Mouse (Mus musculus) ES-Bruce4 (cell line): Measurements from ENCODE around the gene Fgfr2.

Experiments
- CTCF ChIP-seq: IDR thresholded peaks from one replicate; pipeline ENCODE4 v1.8.1; 2011; ENCODE audit warnings: low read depth, low read length
- EP300 ChIP-seq: IDR thresholded peaks from 2 replicates; pipeline ENCODE4 v1.6.1; 2011; ENCODE audit warnings: low read depth, low read length; ENCODE audit not compliant: insufficient read depth
- POLR2A ChIP-seq: IDR thresholded peaks from one replicate; pipeline ENCODE4 v1.8.1; 2011; ENCODE audit warnings: low read length; ENCODE audit not compliant: insufficient read depth

GRCm38 (mm10) chr7:132425364-132425999 is 697.7 kb downstream of the Fgfr2 start:
- TF ChIP-seq EP300: no peak
- TF ChIP-seq CTCF: no peak
- TF ChIP-seq POLR2A: no peak
